In the genomic region with DNA sequence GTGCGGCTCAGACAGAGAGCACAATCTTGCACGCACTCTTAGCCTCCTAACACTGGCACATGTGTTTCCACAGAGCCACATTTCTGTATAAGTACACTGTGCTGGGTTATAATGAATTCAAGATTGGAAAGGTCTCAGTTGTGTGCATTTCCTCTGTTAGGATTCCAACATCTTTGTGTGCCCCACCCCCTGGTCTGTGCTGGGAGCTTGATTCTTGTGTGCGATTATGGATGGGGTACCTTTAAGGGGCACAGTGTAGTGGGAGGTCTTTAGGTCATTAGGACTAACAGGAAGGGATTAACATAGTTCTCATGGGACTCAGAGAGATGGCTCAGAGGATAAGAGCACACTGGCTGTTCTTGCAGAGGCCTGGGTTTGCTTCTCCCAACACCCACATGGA, we compare ENCODE assay signal across 25 mouse cellular contexts. TPM values are rescaled to one million over a fixed set of nuclear protein-coding genes. Genes with fewer than 3 reads are reported as not detected.
DNase-seq lines count a peak whose midpoint lies in the region; TF ChIP-seq lines count a peak whose summit lies in the region.
"Had no signal": no experiment of that assay in that cellular context is flagged by ENCODE, and none has a peak within 500 bp of the region (broad histone marks: within the 10 kb centered on the region; RNA-seq: fewer than 3 reads in every experiment).

No protein-coding gene starts in this region.

- H3K4me3 ChIP-seq in liver, adult 2 months (ENCODE audit: insufficient read depth, low read depth, low read length), result no peak overlapping the region
- no peak overlapping the region for H3K4me3 ChIP-seq in lung, adult 2 months (replicated peaks; ENCODE audit: extremely low read depth, low read depth, low read length)
- H3K4me3 ChIP-seq: neural tube, embryonic 12.5 days had no signal

- H3K4me1 ChIP-seq in liver, adult 2 months (ENCODE audit: control insufficient read depth, insufficient read depth, low read length), result peaks cover 18% of the 10 kb centered on the region
- H3K4me1 ChIP-seq in lung, adult 2 months (ENCODE audit: control insufficient read depth, insufficient read depth, low read length), result no peaks in the 10 kb centered on the region

- no peak for TF ChIP-seq CTCF in liver, adult 2 months (IDR thresholded peaks at IDR 0.05; ENCODE audit: low read depth, low read length)
- no peak for TF ChIP-seq CTCF in lung, adult 2 months (IDR thresholded peaks at IDR 0.05; ENCODE audit: insufficient read depth, low read length)

- no peaks in the 10 kb centered on the region for H3K79me2 ChIP-seq in liver, adult 2 months (ENCODE audit: control insufficient read depth, insufficient read depth, low read length)

- no peaks in the 10 kb centered on the region for H3K36me3 ChIP-seq in liver, adult 2 months (ENCODE audit: control insufficient read depth, insufficient read depth, low read length)
- H3K36me3 ChIP-seq: G1E; neural tube, embryonic 12.5 days had no signal

- TF ChIP-seq POLR2A in liver, adult 2 months (IDR thresholded peaks at IDR 0.05; ENCODE audit: extremely low read depth, insufficient read depth, low read length), result no peak
- no peak for TF ChIP-seq POLR2A in lung, adult 2 months (IDR thresholded peaks at IDR 0.05; ENCODE audit: borderline replicate concordance, extremely low read depth, low read depth, low read length)

- DNase-seq in embryo, embryonic 10 days (ENCODE audit: low spot score), result peak; percentile 18
- DNase-seq in embryo, embryonic 9.5 days (ENCODE audit: extremely low spot score), result no peak
- DNase-seq in liver, adult 2 months (ENCODE audit: extremely low read depth, low read depth, low spot score), result no peak
- no peak for DNase-seq in liver
- DNase-seq in forelimb bud, embryonic 11.5 days (ENCODE audit: low read depth, low spot score), result peak; percentile 16
- peak; percentile 74 for DNase-seq in retina, postnatal 7 days (ENCODE audit: low read depth, low spot score)
- no peak for DNase-seq in lung, adult 2 months
- DNase-seq in cerebellum, postnatal 25 days, result no peak
- DNase-seq: adrenal gland, postnatal 10 days; cerebellum, adult 2 months; gastrocnemius, postnatal 25 days; heart, postnatal 10 days; left cerebral cortex, postnatal 4 days; lung, adult 18-20 months; lung, postnatal 36 days; thymus, postnatal 4 days had no signal

- H3K27me3 ChIP-seq in liver, adult 2 months (ENCODE audit: control insufficient read depth, insufficient read depth, low read length), result no peaks in the 10 kb centered on the region
- H3K27me3 ChIP-seq: neural tube, embryonic 12.5 days had no signal

- peak overlapping the region; percentile 68 for H3K27ac ChIP-seq in liver, adult 2 months (replicated peaks; ENCODE audit: insufficient read depth, low read depth, low read length)
- H3K27ac ChIP-seq: hindbrain, embryonic 14.5 days; neural tube, embryonic 12.5 days had no signal

- 92% methylated on average over 3 of the region's 3 CpGs for WGBS in liver, adult 2 months
- 69% methylated on average over 3 of the region's 3 CpGs for WGBS in lung, adult 2 months

- H3K9ac ChIP-seq in liver, adult 2 months (ENCODE audit: low read depth, low read length), result no peak overlapping the region
- H3K9ac ChIP-seq: hindbrain, embryonic 14.5 days; neural tube, embryonic 12.5 days had no signal

RNA-seq across cellular contexts. Expression of a gene that starts 24.5 kb away (rescaled TPM):
- 0.83 and 2.1 TPM in 2 replicates for total RNA-seq in liver, adult 2 months (2014; rRNA removed)
- polyA plus RNA-seq in liver, adult 2 months (2012; rRNA removed), result 2.9 and 6.4 TPM in 2 replicates
- polyA plus RNA-seq in lung, adult 2 months (2012; rRNA removed), result 4.0 and 4.6 TPM in 2 replicates
- total RNA-seq: monocyte, adult 5-6 weeks had no signal
- polyA plus RNA-seq: CD4-positive, CD25-positive, alpha-beta regulatory T cell, adult 4 months; G1E had no signal

RNA-seq across cellular contexts. Expression of a gene that starts 28.0 kb away (rescaled TPM):
- total RNA-seq in liver, adult 2 months (2014; rRNA removed), result not detected in 2 replicates
- not detected in 2 replicates for polyA plus RNA-seq in liver, adult 2 months (2012; rRNA removed)
- polyA plus RNA-seq in lung, adult 2 months (2012; rRNA removed), result not detected in 2 replicates
- total RNA-seq: adrenal gland, postnatal 10 days; G1E; heart, postnatal 10 days; left cerebral cortex, adult 18-20 months; left cerebral cortex, postnatal 4 days; monocyte, adult 5-6 weeks had no signal
- polyA plus RNA-seq: CD4-positive, CD25-positive, alpha-beta regulatory T cell, adult 4 months; cerebellum, adult 2 months; cortical plate, adult 2 months; G1E; hindbrain, embryonic 14.5 days; intestine, postnatal 0 days; neural tube, embryonic 12.5 days; small intestine, adult 2 months had no signal

RNA-seq across cellular contexts. Expression of a gene that starts 44.2 kb away (rescaled TPM):
- 0.09 and 0.34 TPM in 2 replicates for total RNA-seq in liver, adult 2 months (2014; rRNA removed)
- 0.14 and 0.72 TPM in 2 replicates for polyA plus RNA-seq in liver, adult 2 months (2012; rRNA removed)
- 14.2 and 15.2 TPM in 2 replicates for polyA plus RNA-seq in lung, adult 2 months (2012; rRNA removed)
- total RNA-seq: G1E; monocyte, adult 5-6 weeks had no signal
- polyA plus RNA-seq: G1E had no signal

Comparison
In these comparisons a context has a peak if more than half of its experiments do, and no peak if none do; other contexts are left out.
1. DNase-seq: peak in embryo, embryonic 10 days (single experiment), forelimb bud, embryonic 11.5 days (single experiment) and retina, postnatal 7 days (single experiment); none in embryo, embryonic 9.5 days (single experiment), liver, adult 2 months (single experiment), liver (single experiment), lung, adult 2 months (single experiment) and cerebellum, postnatal 25 days (0 of 2).